Mouse (Mus musculus): Measurements from ENCODE around the gene Commd2. TPM values are rescaled to one million over a fixed set of nuclear protein-coding genes. Genes with fewer than 3 reads are reported as not detected.

Commd2 gene
- 81.6 and 84.7 TPM in 2 replicates for polyA plus RNA-seq (2014; fragmentation: Nextera tagmentation; extraction: Ambion mirVana)

DNA sequence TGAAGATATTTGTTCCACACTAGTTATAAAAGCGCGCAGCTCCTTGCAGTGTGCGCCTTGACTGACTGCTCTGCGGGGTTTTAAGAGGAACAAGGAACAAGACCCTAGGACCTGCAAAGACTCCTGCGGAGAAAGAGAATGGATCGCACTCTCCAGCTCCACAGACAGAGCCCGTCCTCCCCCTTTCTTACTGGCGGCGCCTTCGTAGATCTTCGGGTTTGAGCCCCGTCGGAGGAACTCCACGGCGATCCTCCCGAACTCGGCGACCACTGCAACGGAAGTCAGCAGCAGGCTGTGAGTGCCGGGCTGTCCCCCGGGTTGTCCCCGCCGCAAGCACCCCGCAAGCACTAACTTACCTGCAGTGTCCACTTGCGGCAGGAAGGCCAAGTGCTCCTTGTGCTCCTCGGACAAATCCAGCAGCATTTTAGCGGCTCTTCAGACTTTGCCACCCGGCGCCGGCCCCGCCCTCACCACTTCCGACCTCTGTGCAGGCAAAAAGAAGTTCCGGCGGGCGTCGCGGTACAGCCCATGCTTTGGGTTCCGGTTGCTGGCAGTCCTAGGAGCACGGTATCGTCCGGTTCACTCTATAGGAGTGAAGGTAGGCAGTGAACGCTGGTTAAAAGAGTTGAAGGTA lies at the start of gene Commd2:
Gene Commd2 (minus strand): TSS at position 485 of the 634 bp plus-strand sequence.
- Histone ChIP-seq H3K36me3 (ENCODE audit: control insufficient read depth, insufficient read depth, low read length) (peaks cover 18% of the 10 kb centered on the region), H3K27me3 (replicated peaks; ENCODE audit: control insufficient read depth, insufficient read depth, low read length) (no peaks in the 10 kb centered on the region), H3K4me3 (ENCODE audit: low read depth, low read length) (peak within 1 kb of the TSS; percentile 78), H3K27ac (replicated peaks; ENCODE audit: low read depth, low read length) (peak within 1 kb of the TSS; percentile 78), H3K4me1 (ENCODE audit: control insufficient read depth, insufficient read depth, low read length) (peaks cover 4% of the 10 kb centered on the region; the same call in 1 of the 2 replicates), H3K9me3 (ENCODE audit: control insufficient read depth, low read length) (no peaks in the 10 kb centered on the region), H3K4me2 (ENCODE audit: low read depth, low read length) (peak within 1 kb of the TSS; percentile 63), H3K9ac (ENCODE audit: low read depth, low read length) (peak within 1 kb of the TSS; percentile 77)
- ATAC-seq (ENCODE audit: low read depth) (peak; percentile 98), DNase-seq (ENCODE audit: low spot score) (peak; percentile 89)
- under 1% methylated on average over 37 of the region's 42 CpGs for WGBS

DNA sequence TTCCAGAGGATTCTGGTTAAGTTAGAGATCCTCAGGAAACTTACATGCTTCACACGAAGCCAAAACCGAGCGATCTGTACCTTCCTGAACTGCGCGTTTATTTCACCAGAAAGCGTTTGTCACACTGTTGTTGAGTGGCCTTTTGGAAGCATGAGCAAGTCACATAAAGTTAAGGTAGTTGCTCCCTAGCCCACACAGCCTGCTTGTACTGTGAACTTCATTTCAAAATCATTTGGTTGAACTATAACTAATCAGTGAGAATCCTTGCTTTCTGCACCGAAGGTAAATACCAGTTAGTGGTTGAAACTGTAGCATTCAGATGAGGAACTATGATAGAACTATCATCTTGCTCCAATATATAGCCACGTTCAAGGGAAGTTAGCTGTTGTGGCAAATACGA lies 45.3 kb upstream of the Commd2 start:
- no peaks in the 10 kb centered on the region for H3K36me3 ChIP-seq (ENCODE audit: control insufficient read depth, insufficient read depth, low read length)
- no peaks in the 10 kb centered on the region for H3K27me3 ChIP-seq (replicated peaks; ENCODE audit: control insufficient read depth, insufficient read depth, low read length)
- ATAC-seq (ENCODE audit: low read depth), result no peak
- H3K4me1 ChIP-seq (ENCODE audit: control insufficient read depth, insufficient read depth, low read length), result no peaks in the 10 kb centered on the region
- WGBS, result 93% methylated on average over 9 of the region's 9 CpGs
- H3K27ac ChIP-seq (replicated peaks; ENCODE audit: low read depth, low read length), result no peak overlapping the region
- H3K4me2 ChIP-seq (ENCODE audit: low read depth, low read length), result no peak overlapping the region
- H3K9me3 ChIP-seq (ENCODE audit: control insufficient read depth, low read length), result no peaks in the 10 kb centered on the region
- no peak overlapping the region for H3K4me3 ChIP-seq (ENCODE audit: low read depth, low read length)
- no peak overlapping the region for H3K9ac ChIP-seq (ENCODE audit: low read depth, low read length)
- DNase-seq (ENCODE audit: low spot score), result no peak

- no peaks in the 10 kb centered on the region for H3K36me3 ChIP-seq (ENCODE audit: control insufficient read depth, insufficient read depth, low read length)
- no peak overlapping the region for H3K4me2 ChIP-seq (ENCODE audit: low read depth, low read length)
- H3K27ac ChIP-seq (replicated peaks; ENCODE audit: low read depth, low read length), result no peak overlapping the region
- H3K9ac ChIP-seq (ENCODE audit: low read depth, low read length), result no peak overlapping the region
- 91% methylated on average over 4 of the region's 4 CpGs for WGBS
- DNase-seq (ENCODE audit: low spot score) (no peak), ATAC-seq (ENCODE audit: low read depth) (no peak)
- H3K4me3 ChIP-seq (ENCODE audit: low read depth, low read length), result no peak overlapping the region
- no peaks in the 10 kb centered on the region for H3K27me3 ChIP-seq (replicated peaks; ENCODE audit: control insufficient read depth, insufficient read depth, low read length)
- H3K9me3 ChIP-seq (ENCODE audit: control insufficient read depth, low read length), result no peaks in the 10 kb centered on the region
- H3K4me1 ChIP-seq (ENCODE audit: control insufficient read depth, insufficient read depth, low read length), result no peaks in the 10 kb centered on the region
Observed at GRCm38 (mm10) chr3:57696249-57696648, 44.7 kb upstream of the Commd2 start.

GRCm38 (mm10) chr3:57692719-57693118 lies 41.2 kb upstream of the Commd2 start, which contains the start of gene Ankub1:
Ankub1 (minus strand) TSS chr3:57692799.
- 70% methylated on average over 2 of the region's 2 CpGs for WGBS
- no peak within 1 kb of the TSS for H3K4me2 ChIP-seq (ENCODE audit: low read depth, low read length)

GRCm38 (mm10) chr3:57691772-57692171 lies 40.3 kb upstream of the Commd2 start:
- Histone ChIP-seq H3K27me3 (replicated peaks; ENCODE audit: control insufficient read depth, insufficient read depth, low read length) (no peaks in the 10 kb centered on the region), H3K9me3 (ENCODE audit: control insufficient read depth, low read length) (no peaks in the 10 kb centered on the region), H3K27ac (replicated peaks; ENCODE audit: low read depth, low read length) (no peak overlapping the region), H3K9ac (ENCODE audit: low read depth, low read length) (no peak overlapping the region), H3K4me2 (ENCODE audit: low read depth, low read length) (no peak overlapping the region), H3K36me3 (ENCODE audit: control insufficient read depth, insufficient read depth, low read length) (no peaks in the 10 kb centered on the region), H3K4me1 (ENCODE audit: control insufficient read depth, insufficient read depth, low read length) (no peaks in the 10 kb centered on the region), H3K4me3 (ENCODE audit: low read depth, low read length) (no peak overlapping the region)
- DNase-seq (ENCODE audit: low spot score) (no peak), ATAC-seq (ENCODE audit: low read depth) (no peak)
- 82% methylated on average over 4 of the region's 4 CpGs for WGBS

More at GRCm38 (mm10) chr3:57692719-57693118, 41.2 kb upstream of the Commd2 start, which contains the start of gene Ankub1:
- H3K27ac ChIP-seq (replicated peaks; ENCODE audit: low read depth, low read length), result no peak within 1 kb of the TSS
- ATAC-seq (ENCODE audit: low read depth) (no peak), DNase-seq (ENCODE audit: low spot score) (no peak)
- no peak within 1 kb of the TSS for H3K9ac ChIP-seq (ENCODE audit: low read depth, low read length)
- H3K36me3 ChIP-seq (ENCODE audit: control insufficient read depth, insufficient read depth, low read length), result no peaks in the 10 kb centered on the region
- H3K27me3 ChIP-seq (replicated peaks; ENCODE audit: control insufficient read depth, insufficient read depth, low read length), result no peaks in the 10 kb centered on the region
- H3K9me3 ChIP-seq (ENCODE audit: control insufficient read depth, low read length), result no peaks in the 10 kb centered on the region
- H3K4me1 ChIP-seq (ENCODE audit: control insufficient read depth, insufficient read depth, low read length), result no peaks in the 10 kb centered on the region
- no peak within 1 kb of the TSS for H3K4me3 ChIP-seq (ENCODE audit: low read depth, low read length)

- no peak for ATAC-seq (ENCODE audit: low read depth)
- H3K36me3 ChIP-seq (ENCODE audit: control insufficient read depth, insufficient read depth, low read length), result no peaks in the 10 kb centered on the region
Observed at GRCm38 (mm10) chr3:57677786-57678185, 26.3 kb upstream of the Commd2 start.

GRCm38 (mm10) chr3:57674075-57674474 lies 22.6 kb upstream of the Commd2 start:
- H3K4me2 ChIP-seq (ENCODE audit: low read depth, low read length), result no peak overlapping the region
- H3K9me3 ChIP-seq (ENCODE audit: control insufficient read depth, low read length), result no peaks in the 10 kb centered on the region
- DNase-seq (ENCODE audit: low spot score) (peak; percentile 62), ATAC-seq (ENCODE audit: low read depth) (no peak; the same call in 1 of the 2 replicates)
- H3K4me3 ChIP-seq (ENCODE audit: low read depth, low read length), result no peak overlapping the region
- no peak overlapping the region for H3K27ac ChIP-seq (replicated peaks; ENCODE audit: low read depth, low read length)
- no peaks in the 10 kb centered on the region for H3K36me3 ChIP-seq (ENCODE audit: control insufficient read depth, insufficient read depth, low read length)
- no peak overlapping the region for H3K9ac ChIP-seq (ENCODE audit: low read depth, low read length)
- no peaks in the 10 kb centered on the region for H3K4me1 ChIP-seq (ENCODE audit: control insufficient read depth, insufficient read depth, low read length)
- WGBS, result 76% methylated on average over 2 of the region's 2 CpGs
- H3K27me3 ChIP-seq (replicated peaks; ENCODE audit: control insufficient read depth, insufficient read depth, low read length), result no peaks in the 10 kb centered on the region

More at GRCm38 (mm10) chr3:57677786-57678185, 26.3 kb upstream of the Commd2 start:
- Histone ChIP-seq H3K27ac (replicated peaks; ENCODE audit: low read depth, low read length) (no peak overlapping the region), H3K4me1 (ENCODE audit: control insufficient read depth, insufficient read depth, low read length) (no peaks in the 10 kb centered on the region), H3K27me3 (replicated peaks; ENCODE audit: control insufficient read depth, insufficient read depth, low read length) (no peaks in the 10 kb centered on the region), H3K4me3 (ENCODE audit: low read depth, low read length) (no peak overlapping the region), H3K9me3 (ENCODE audit: control insufficient read depth, low read length) (no peaks in the 10 kb centered on the region), H3K4me2 (ENCODE audit: low read depth, low read length) (no peak overlapping the region), H3K9ac (ENCODE audit: low read depth, low read length) (no peak overlapping the region)
- DNase-seq (ENCODE audit: low spot score), result no peak

GRCm38 (mm10) chr3:57673586-57673985 lies 22.1 kb upstream of the Commd2 start:
- H3K4me1 ChIP-seq (ENCODE audit: control insufficient read depth, insufficient read depth, low read length), result no peaks in the 10 kb centered on the region
- ATAC-seq (ENCODE audit: low read depth), result no peak
- no peak overlapping the region for H3K9ac ChIP-seq (ENCODE audit: low read depth, low read length)
- DNase-seq (ENCODE audit: low spot score), result no peak
- no peaks in the 10 kb centered on the region for H3K36me3 ChIP-seq (ENCODE audit: control insufficient read depth, insufficient read depth, low read length)
- H3K4me2 ChIP-seq (ENCODE audit: low read depth, low read length), result no peak overlapping the region
- H3K27ac ChIP-seq (replicated peaks; ENCODE audit: low read depth, low read length), result no peak overlapping the region
- no peak overlapping the region for H3K4me3 ChIP-seq (ENCODE audit: low read depth, low read length)
- WGBS, result 87% methylated on average over 4 of the region's 4 CpGs
- no peaks in the 10 kb centered on the region for H3K27me3 ChIP-seq (replicated peaks; ENCODE audit: control insufficient read depth, insufficient read depth, low read length)
- no peaks in the 10 kb centered on the region for H3K9me3 ChIP-seq (ENCODE audit: control insufficient read depth, low read length)

All from embryonic facial prominence, embryonic 14.5 days (tissue).